Mouse (Mus musculus) limb, embryonic 10.5 days (tissue): Measurements from ENCODE around the gene Ncor1. TPM values are rescaled to one million over a fixed set of nuclear protein-coding genes. Genes with fewer than 3 reads are reported as not detected.

Experiments
- DNase-seq: peaks from one replicate; pipeline ENCODE4 v3.0.0-alpha.2; 2017; ENCODE audit warnings: low spot score
- H3K27ac ChIP-seq: fragments of 300-500 bp; sonication (generic); 2 replicates; pipeline ENCODE4 v1.5.1; 2016; ENCODE audit warnings: mild to moderate bottlenecking
- H3K27me3 ChIP-seq: fragments of 300-500 bp; sonication (generic); 2 replicates; pipeline ENCODE4 v1.6.1; 2016; ENCODE audit warnings: low read depth, mild to moderate bottlenecking; ENCODE audit not compliant: poor library complexity, severe bottlenecking
- H3K36me3 ChIP-seq: fragments of 300-500 bp; sonication (generic); 2 replicates; pipeline ENCODE4 v1.6.1; 2016; ENCODE audit warnings: mild to moderate bottlenecking, moderate library complexity
- H3K4me1 ChIP-seq: fragments of 300-500 bp; sonication (generic); 2 replicates; pipeline ENCODE4 v1.6.1; 2016
- H3K4me3 ChIP-seq: fragments of 300-500 bp; sonication (generic); 2 replicates; pipeline ENCODE4 v1.5.1; 2016; ENCODE audit warnings: mild to moderate bottlenecking, moderate library complexity
- H3K9me3 ChIP-seq: fragments of 300-500 bp; sonication (generic); replicated peaks from 2 replicates; pipeline ENCODE4 v1.6.1; 2016; ENCODE audit warnings: mild to moderate bottlenecking
- WGBS: fragments of 180-500 bp; shearing (Covaris S2); methylation state at CpG from one replicate; pipeline ENCODE4 v1.1.7; 2016; 5-methylcytosine and 5-hydroxymethylcytosine counted together
- polyA plus RNA-seq: library from polyadenylated mRNA; unstranded; fragments of >200 nt; fragmentation: Nextera tagmentation; extraction: Ambion mirVana; gene quantifications from 2 replicates; pipeline ENCODE4 v1.2.1, GENCODE M21; 2016

Gene Ncor1
- 127 and 144 TPM in 2 replicates for polyA plus RNA-seq

DNA sequence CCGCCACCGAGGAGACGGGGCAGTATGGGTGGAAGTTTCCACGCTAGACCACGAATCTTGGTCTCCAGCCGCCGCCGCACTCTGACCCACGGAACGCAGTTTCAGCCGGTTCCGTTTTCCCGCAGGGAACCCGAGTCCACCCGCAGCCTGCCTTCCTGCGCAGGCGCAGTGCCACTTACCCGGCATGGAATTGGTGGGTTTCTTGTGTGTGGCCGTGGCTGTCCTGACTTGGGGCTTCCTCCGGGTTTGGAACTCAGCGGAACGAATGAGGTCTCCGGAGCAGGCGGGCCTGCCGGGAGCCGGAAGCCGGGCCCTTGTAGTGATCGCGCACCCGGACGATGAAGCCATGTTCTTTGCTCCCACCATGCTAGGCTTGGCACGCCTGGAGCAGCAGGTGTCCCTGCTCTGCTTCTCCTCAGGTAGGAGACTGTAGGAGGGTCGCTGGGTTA is at the start of gene Ncor1, which contains the start of gene Pigl:
Gene Ncor1, minus strand, starts transcription at position 266 of the 449 bp plus-strand sequence.
Gene Pigl, plus strand, starts transcription at position 185 of the 449 bp plus-strand sequence.
- Histone ChIP-seq H3K27ac (peak within 1 kb of the TSS; percentile 100), H3K27me3 (no peaks in the 10 kb centered on the region), H3K4me1 (peaks cover 6% of the 10 kb centered on the region), H3K36me3 (peaks cover 4% of the 10 kb centered on the region; the same call in 1 of the 2 replicates), H3K9me3 (no peaks in the 10 kb centered on the region), H3K4me3 (peak within 1 kb of the TSS; percentile 96)
- under 1% methylated on average over 33 of the region's 33 CpGs for WGBS
- peak; percentile 89 for DNase-seq

DNA sequence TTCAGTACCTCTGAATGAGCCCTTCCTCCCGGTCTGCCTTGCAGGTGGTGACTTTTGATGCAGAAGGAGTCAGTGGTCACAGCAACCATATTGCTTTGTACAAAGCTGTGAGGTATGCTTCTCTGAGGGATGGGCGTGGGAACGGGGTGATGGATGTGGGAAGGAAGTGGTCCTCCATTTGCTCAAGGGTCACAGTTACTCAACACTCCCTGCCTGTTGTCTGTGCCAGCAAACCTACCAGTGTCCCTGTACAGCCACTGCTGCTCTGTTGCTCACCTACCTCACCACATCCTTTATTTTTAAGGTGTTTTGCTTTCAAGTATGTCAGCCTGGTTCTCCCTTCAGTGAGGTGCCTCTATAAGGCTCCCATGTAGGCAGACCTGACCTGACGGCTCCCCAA is 49.3 kb upstream of the Ncor1 start:
- DNase-seq: no peak
- H3K27me3 ChIP-seq: no peaks in the 10 kb centered on the region
- no peaks in the 10 kb centered on the region for H3K36me3 ChIP-seq
- H3K27ac ChIP-seq: no peak overlapping the region
- no peak overlapping the region for H3K4me3 ChIP-seq
- 80% methylated on average over 4 of the region's 4 CpGs for WGBS
- H3K4me1 ChIP-seq: peaks cover 3% of the 10 kb centered on the region; the same call in 1 of the 2 replicates
- H3K9me3 ChIP-seq: no peaks in the 10 kb centered on the region

DNA sequence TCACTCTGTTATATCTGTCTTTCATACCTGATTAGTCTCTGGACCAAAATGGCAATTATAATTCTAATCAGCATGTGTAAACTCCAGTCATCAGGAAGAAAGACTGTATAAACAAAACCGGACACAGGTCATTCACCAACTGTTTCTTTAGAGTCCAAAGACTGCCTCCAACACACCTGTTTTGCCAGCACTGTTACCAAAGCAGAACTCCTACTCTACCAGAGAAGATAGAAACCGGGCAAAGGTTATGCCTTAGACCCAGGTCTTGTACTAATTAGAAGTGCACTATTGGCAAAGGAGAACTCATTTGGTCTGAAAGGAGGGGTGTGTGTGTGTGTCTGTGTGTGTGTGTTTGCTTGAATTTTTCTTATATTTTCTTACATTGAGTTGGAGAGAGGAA is 42.2 kb upstream of the Ncor1 start:
- Histone ChIP-seq H3K36me3 (no peaks in the 10 kb centered on the region), H3K9me3 (no peaks in the 10 kb centered on the region), H3K4me3 (no peak overlapping the region), H3K27ac (no peak overlapping the region), H3K27me3 (no peaks in the 10 kb centered on the region), H3K4me1 (peaks cover 6% of the 10 kb centered on the region)
- WGBS: 91% methylated on average over 2 of the region's 2 CpGs
- DNase-seq: no peak

DNA sequence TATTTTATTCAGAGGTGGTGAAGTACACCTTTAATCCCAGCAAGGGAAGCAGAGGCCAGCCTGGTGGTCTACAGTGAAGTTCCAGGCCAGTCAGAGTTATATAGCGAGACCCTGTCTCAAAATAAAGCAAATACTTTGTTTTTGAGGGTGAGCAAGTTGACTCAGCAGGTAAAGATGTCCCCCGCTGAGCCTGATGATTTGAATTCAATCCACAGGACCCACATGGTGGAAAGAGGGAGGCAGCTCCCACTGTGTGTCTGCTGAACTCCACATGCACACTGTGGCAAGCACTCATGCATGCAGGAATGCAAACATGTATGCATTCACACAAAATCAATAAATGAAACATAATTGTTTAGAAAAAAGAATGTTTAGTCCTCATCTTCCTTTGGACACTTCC is 40.5 kb upstream of the Ncor1 start:
- DNase-seq: no peak
- peaks cover 22% of the 10 kb centered on the region for H3K4me1 ChIP-seq
- no peak overlapping the region for H3K4me3 ChIP-seq
- H3K9me3 ChIP-seq: no peaks in the 10 kb centered on the region
- no peak overlapping the region for H3K27ac ChIP-seq
- WGBS: 92% methylated on average over 2 of the region's 2 CpGs
- H3K36me3 ChIP-seq: no peaks in the 10 kb centered on the region
- no peaks in the 10 kb centered on the region for H3K27me3 ChIP-seq

DNA sequence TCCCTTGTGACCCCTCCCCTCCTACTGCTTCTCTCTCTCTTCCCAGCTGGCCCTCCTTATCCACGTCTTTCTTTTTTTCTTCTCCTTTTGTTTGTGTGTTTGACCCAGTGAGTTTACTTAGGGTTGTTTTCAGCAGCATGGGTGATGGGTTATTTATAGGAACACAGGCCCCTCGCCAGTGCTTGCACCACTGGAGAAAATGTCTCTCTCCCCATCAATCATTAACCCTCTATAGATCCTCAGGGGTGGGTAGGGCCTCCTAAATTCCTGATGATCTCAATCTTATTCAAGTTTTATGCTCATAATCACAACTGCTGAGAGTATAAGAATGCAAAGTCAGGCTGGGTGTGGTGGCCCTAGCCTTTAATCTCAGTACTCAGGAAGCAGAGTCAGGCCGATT is 38.8 kb upstream of the Ncor1 start:
- Histone ChIP-seq H3K4me1 (peaks cover 22% of the 10 kb centered on the region), H3K9me3 (no peaks in the 10 kb centered on the region), H3K36me3 (no peaks in the 10 kb centered on the region), H3K27ac (no peak overlapping the region), H3K4me3 (no peak overlapping the region), H3K27me3 (no peaks in the 10 kb centered on the region)
- 80% methylated on average over 3 of the region's 3 CpGs for WGBS
- no peak for DNase-seq

DNA sequence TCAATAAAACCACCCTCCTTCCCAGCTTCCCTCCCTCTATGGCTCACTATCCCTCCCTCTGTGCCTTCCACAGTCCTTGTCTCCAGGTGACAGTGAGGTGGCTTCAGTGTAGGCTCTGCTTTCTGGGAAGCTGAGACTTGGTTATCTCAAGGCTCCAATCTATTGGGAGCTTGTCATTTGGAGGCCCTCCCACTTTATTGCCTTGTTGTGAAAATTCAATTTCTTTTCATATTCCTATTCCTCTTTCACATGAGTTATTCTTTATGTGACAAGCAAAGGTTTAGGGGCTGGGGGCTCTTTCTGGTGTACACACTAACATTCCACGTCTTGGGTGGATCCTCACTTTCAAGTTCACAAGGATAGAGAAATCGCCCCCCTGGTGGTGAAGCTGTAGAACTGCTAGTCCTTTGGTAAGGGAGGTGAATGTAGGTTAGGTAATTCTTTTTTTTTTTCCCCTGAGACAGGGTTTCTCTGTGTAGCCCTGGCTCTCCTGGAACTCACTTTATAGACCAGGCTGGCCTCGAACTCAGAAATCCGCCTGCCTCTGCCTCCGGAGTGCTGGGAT is 37.9 kb upstream of the Ncor1 start:
- H3K4me1 ChIP-seq: peaks cover 22% of the 10 kb centered on the region
- no peak overlapping the region for H3K4me3 ChIP-seq
- no peaks in the 10 kb centered on the region for H3K9me3 ChIP-seq
- DNase-seq: peak; percentile 49
- no peaks in the 10 kb centered on the region for H3K36me3 ChIP-seq
- WGBS: 61% methylated on average over 5 of the region's 5 CpGs
- peak overlapping the region; percentile 89; the same call in 1 of the 2 replicates for H3K27ac ChIP-seq
- no peaks in the 10 kb centered on the region for H3K27me3 ChIP-seq

DNA sequence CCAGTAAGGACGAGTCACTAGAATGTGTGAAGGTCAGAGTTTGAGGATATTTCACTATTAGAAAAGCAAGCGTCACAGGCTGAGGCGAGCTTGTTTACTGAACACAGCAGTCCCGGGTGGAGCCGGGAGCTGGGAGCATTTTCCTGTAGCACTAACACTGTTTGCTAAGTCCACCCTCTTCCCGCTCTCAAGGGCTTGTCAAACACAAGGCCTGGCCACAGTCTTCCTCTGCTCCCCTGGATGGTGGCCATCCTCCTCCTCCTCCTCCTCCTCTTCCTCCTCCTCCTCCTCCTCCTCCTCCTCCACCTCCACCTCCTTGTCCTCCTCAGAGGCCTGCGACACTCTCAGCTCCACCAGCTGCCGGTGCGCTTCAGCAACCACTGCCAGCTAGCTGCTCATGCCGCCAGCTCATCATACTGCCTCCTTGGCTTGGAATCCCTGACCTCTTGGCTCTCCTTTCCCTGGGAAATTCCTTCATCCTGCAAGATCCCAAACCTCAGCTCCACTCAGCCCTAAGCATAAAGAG is 37.0 kb upstream of the Ncor1 start:
- Histone ChIP-seq H3K27me3 (no peaks in the 10 kb centered on the region), H3K27ac (peak overlapping the region; percentile 89), H3K4me1 (peaks cover 22% of the 10 kb centered on the region), H3K36me3 (no peaks in the 10 kb centered on the region), H3K9me3 (no peaks in the 10 kb centered on the region), H3K4me3 (peak overlapping the region; percentile 24; the same call in 1 of the 2 replicates)
- WGBS: 43% methylated on average over 10 of the region's 10 CpGs
- DNase-seq: peak; percentile 49

DNA sequence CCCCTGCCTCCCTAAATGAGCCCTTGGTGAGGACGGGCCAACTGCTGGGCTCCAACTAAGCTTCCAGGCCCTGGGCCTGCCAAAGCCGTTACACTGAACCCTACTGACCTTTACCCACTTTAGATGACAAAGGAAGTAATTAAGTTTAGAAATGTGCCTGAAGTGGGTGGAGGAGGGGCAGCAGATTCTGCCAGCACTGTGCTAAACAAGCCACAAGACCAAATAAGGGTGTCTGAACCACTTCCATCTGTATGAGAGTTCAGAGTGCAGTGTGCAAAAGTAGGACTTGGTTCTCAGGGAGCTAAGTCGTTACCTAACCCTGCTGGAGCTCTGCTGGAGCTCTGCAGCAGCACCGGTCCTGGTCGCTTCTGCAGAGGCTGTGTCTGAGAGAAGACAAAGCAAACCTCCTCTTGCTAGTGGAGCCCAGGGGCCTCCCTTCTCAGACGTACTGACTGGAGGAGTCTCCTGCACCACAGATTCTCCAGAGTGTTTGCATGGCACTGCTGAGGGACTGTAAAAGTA is 36.5 kb upstream of the Ncor1 start:
- Histone ChIP-seq H3K9me3 (no peaks in the 10 kb centered on the region), H3K36me3 (no peaks in the 10 kb centered on the region), H3K4me3 (peak overlapping the region; percentile 24; the same call in 1 of the 2 replicates), H3K4me1 (peaks cover 24% of the 10 kb centered on the region), H3K27ac (peak overlapping the region; percentile 89), H3K27me3 (no peaks in the 10 kb centered on the region)
- DNase-seq: peak; percentile 72
- WGBS: 2% methylated on average over 6 of the region's 6 CpGs

DNA sequence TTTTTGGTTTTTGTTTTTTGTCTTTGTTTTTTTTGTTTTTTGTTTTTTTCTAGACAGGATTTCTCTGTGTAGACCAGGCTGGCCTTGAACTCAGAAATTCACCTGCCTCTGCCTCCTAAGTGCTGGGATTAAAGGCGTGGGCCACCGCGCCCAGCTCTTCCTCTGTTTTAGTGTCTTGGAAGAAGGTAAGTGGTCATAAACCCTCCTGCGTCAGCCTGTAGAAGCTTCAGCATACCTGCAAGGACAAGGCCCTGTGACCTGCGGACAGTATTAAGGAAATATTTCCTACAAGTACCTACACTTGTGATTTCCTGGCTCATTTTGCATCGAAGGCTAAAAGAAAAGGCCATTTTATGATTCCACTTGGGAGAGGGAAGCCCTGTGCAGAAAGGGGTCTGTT is 35.4 kb upstream of the Ncor1 start:
- no peak overlapping the region for H3K4me3 ChIP-seq
- WGBS: 94% methylated on average over 6 of the region's 6 CpGs
- peaks cover 31% of the 10 kb centered on the region for H3K4me1 ChIP-seq
- H3K36me3 ChIP-seq: no peaks in the 10 kb centered on the region
- peak overlapping the region; percentile 89; the same call in 1 of the 2 replicates for H3K27ac ChIP-seq
- H3K9me3 ChIP-seq: no peaks in the 10 kb centered on the region
- no peak for DNase-seq
- H3K27me3 ChIP-seq: no peaks in the 10 kb centered on the region

DNA sequence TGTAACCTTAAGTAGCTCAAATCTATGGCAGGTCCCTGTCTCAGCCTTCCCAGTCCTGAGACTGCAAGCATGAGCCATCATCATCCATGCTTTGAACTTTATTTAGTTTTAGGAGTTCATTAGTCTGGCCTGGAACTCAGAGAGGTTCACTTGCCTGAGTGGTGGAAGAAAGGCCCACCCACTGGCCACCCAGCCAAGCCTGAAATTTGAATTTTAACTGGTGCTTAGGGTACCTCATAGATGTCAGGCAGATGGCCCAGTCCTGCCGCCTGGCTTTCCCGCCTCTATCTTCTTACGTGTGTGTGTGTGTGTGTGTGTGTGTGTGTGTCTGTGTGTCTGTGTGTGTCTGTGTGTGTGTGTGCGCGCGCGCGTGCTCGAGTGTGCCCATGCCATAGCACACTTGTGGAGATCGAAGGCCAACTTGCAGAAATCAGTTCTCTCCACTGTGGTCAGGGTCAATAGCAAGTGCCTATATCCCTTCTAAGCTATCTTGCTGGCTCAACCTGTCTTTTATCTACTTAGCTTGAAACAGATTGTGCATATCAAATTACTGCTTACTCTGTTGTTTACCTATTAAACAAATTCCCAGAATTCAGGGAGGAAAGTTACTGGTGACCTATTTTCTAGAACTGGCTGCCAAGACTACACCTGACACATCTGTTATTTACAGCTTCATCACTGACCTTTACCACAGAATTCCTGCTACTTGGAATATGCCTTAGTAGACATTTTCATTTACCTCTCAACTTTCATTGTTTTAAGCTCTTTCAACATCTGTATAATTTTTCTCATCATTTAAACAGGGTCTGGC is 29.4 kb upstream of the Ncor1 start:
- 97% methylated on average over 10 of the region's 10 CpGs for WGBS
- peaks cover 12% of the 10 kb centered on the region for H3K4me1 ChIP-seq
- DNase-seq: no peak
- H3K9me3 ChIP-seq: no peaks in the 10 kb centered on the region
- no peak overlapping the region for H3K27ac ChIP-seq
- no peaks in the 10 kb centered on the region for H3K36me3 ChIP-seq
- no peaks in the 10 kb centered on the region for H3K27me3 ChIP-seq
- H3K4me3 ChIP-seq: no peak overlapping the region

DNA sequence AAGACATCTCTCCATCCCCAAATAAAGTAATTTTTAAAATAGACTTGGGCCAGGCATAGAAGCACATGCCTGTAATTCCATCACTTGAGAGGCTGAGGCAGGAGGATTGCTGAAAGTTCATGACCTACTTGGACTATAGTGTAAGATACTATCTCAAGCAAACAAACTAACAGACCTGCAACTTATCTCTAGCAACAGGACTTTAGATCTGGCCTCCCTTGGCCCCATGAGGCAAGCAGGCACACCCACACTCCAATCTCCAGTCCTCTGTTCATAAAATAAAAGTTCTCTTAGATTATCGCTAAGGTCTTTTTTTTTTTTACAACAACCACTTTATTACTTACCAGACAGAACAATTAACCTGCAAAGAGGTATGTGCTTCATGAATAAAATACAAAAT is 28.6 kb upstream of the Ncor1 start:
- Histone ChIP-seq H3K36me3 (no peaks in the 10 kb centered on the region), H3K27ac (no peak overlapping the region), H3K4me3 (no peak overlapping the region), H3K9me3 (no peaks in the 10 kb centered on the region), H3K4me1 (peaks cover 12% of the 10 kb centered on the region), H3K27me3 (no peaks in the 10 kb centered on the region)
- WGBS: 92% methylated on average over 1 of the region's 1 CpGs
- DNase-seq: no peak

DNA sequence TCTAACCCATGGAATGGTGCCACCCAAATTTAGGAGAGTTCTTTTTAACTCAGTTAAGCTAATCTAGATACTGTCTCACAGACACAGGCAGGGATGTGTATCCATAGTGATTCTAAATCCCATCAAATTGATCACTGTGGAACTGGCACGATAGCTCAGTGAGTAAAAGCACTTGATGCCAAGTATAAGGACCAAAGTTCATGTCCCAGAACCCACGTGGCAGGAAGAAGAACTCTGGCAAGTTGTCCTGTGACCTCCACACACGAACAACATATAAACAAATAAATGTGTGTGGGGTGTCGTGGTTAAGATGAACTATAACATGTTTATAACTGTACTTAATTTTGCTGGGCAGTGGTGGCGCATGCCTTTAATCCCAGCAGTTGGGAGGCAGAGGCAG is 21.2 kb upstream of the Ncor1 start:
- no peak for DNase-seq
- Histone ChIP-seq H3K4me1 (peaks cover 2% of the 10 kb centered on the region; the same call in 1 of the 2 replicates), H3K27ac (no peak overlapping the region), H3K4me3 (no peak overlapping the region), H3K36me3 (no peaks in the 10 kb centered on the region), H3K27me3 (no peaks in the 10 kb centered on the region), H3K9me3 (no peaks in the 10 kb centered on the region)
- 91% methylated on average over 5 of the region's 5 CpGs for WGBS

DNA sequence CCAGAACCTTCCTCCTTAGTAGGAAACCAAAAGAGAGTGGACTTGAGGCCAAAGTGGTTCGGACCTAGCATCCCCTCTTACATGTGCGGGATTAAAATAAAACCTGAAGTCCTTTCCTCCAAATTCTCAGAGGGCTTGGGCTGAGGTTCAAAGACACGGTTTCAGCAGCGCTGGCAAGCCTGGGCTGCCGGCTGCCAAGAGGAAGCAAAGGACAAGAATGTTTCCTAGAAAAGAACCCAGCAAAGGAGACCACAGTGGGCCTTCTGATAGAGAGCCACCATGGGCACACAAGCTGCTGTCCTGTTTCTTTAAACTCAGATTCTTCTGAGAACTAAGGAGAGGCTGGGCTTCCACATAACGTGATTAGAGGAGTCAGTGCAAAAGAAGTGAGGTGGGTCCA is 20.6 kb upstream of the Ncor1 start:
- Histone ChIP-seq H3K9me3 (no peaks in the 10 kb centered on the region), H3K4me1 (no peaks in the 10 kb centered on the region), H3K4me3 (no peak overlapping the region), H3K36me3 (no peaks in the 10 kb centered on the region), H3K27ac (no peak overlapping the region), H3K27me3 (no peaks in the 10 kb centered on the region)
- 85% methylated on average over 6 of the region's 6 CpGs for WGBS
- DNase-seq: no peak
